Mouse (Mus musculus) forebrain, embryonic 16.5 days (tissue): Measurements from ENCODE around the gene Fgfr2. TPM values are rescaled to one million over a fixed set of nuclear protein-coding genes. Genes with fewer than 3 reads are reported as not detected.

Experiments used
- ATAC-seq: fragments of 200-750 bp; cut with Nextera tagmentation; 2 replicates; pipeline ENCODE4 v1.8.0; 2017; ENCODE audit warnings: mild to moderate bottlenecking, moderate library complexity
- H3K27ac ChIP-seq: fragments of 300-500 bp; sonication (generic); 2 replicates; pipeline ENCODE4 v1.5.1; 2014; ENCODE audit warnings: low read length, control low read depth
- H3K27me3 ChIP-seq: fragments of 300-500 bp; sonication (generic); replicated peaks from 2 replicates; pipeline ENCODE4 v1.6.1; 2014; ENCODE audit warnings: low read length; ENCODE audit not compliant: control insufficient read depth, insufficient read depth
- H3K36me3 ChIP-seq: fragments of 300-500 bp; sonication (generic); 2 replicates; pipeline ENCODE4 v1.6.1; 2014; ENCODE audit not compliant: control insufficient read depth, insufficient read depth
- H3K4me1 ChIP-seq: fragments of 300-500 bp; sonication (generic); replicated peaks from 2 replicates; pipeline ENCODE4 v1.6.1; 2014; ENCODE audit warnings: low read length; ENCODE audit not compliant: control insufficient read depth, insufficient read depth
- H3K4me2 ChIP-seq: fragments of 300-500 bp; sonication (generic); 2 replicates; pipeline ENCODE4 v1.6.1; 2014; ENCODE audit warnings: mild to moderate bottlenecking, low read length, control low read depth
- H3K4me3 ChIP-seq: fragments of 300-500 bp; sonication (generic); replicated peaks from 2 replicates; pipeline ENCODE4 v1.5.1; 2014; ENCODE audit warnings: mild to moderate bottlenecking, low read length, control low read depth
- H3K9ac ChIP-seq: fragments of 300-500 bp; sonication (generic); replicated peaks from 2 replicates; pipeline ENCODE4 v1.6.1; 2014; ENCODE audit warnings: low read depth, low read length, control low read depth
- H3K9me3 ChIP-seq: fragments of 300-500 bp; sonication (generic); 2 replicates; pipeline ENCODE4 v1.6.1; 2016; ENCODE audit warnings: low read length; ENCODE audit not compliant: control insufficient read depth
- WGBS: fragments of 180-500 bp; shearing (Covaris S2); extraction: QIAGEN DNeasy Blood & Tissue Kit; methylation state at CpG from one replicate; pipeline ENCODE4 v1.1.7; 2014; 5-methylcytosine and 5-hydroxymethylcytosine counted together
- polyA plus RNA-seq: library from polyadenylated mRNA; unstranded; fragments of >200 nt; fragmentation: Nextera tagmentation; extraction: Ambion mirVana; gene quantifications from 2 replicates; pipeline ENCODE4 v1.2.1, GENCODE M21; 2015

The Fgfr2 gene
- polyA plus RNA-seq, 1 experiment from 2014 or later, result 39.2 TPM

DNA sequence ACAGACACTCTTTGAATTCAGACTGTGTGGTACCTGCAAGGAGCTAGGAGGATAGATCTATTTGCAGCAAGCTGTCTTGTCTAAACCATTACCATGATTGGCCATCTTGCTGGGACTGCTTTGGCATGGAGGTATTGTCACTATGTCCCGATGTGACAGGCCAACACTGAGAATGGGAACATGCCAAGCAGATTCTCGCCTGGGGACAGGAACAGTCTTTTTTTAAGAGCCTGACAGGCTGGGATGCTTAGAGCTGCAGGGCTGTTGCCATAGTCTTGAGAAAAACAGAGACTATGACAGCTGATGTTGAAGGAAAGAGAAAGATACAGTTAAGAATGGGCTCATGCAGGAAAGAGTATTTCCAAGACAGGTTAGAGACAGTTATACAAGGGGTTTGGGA is 711.4 kb downstream of the Fgfr2 start:
- Histone ChIP-seq H3K4me2 (no peak overlapping the region), H3K36me3 (no peaks in the 10 kb centered on the region), H3K4me1 (peaks cover 3% of the 10 kb centered on the region; the same call in 1 of the 2 replicates), H3K27me3 (no peaks in the 10 kb centered on the region), H3K27ac (no peak overlapping the region), H3K4me3 (no peak overlapping the region), H3K9me3 (no peaks in the 10 kb centered on the region), H3K9ac (no peak overlapping the region)
- ATAC-seq, result no peak
- WGBS, result 70% methylated on average over 2 of the region's 2 CpGs

DNA sequence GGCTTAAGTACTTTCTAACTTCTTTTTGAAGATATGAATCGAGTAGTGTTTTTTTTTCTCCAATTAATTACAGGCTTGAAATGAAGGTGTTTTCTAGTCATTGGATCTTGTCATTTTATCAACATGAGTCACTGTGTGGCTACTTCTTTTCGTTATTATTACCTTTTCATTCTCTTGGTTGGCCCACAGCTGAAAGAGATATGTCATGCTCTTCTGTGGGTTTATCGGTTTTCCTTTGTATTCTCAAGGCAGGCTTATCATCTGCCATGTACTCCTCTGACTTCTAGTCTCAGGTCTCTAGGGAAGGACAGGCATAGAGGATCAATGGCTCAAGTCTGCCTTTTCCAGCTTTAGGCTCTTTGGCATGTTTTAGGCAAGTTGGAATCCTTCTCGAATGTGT is 712.2 kb downstream of the Fgfr2 start:
- H3K9me3 ChIP-seq, result no peaks in the 10 kb centered on the region
- 92% methylated on average over 4 of the region's 4 CpGs for WGBS
- H3K4me2 ChIP-seq, result no peak overlapping the region
- H3K4me3 ChIP-seq, result no peak overlapping the region
- no peaks in the 10 kb centered on the region for H3K27me3 ChIP-seq
- H3K4me1 ChIP-seq, result peaks cover 3% of the 10 kb centered on the region; the same call in 1 of the 2 replicates
- no peak for ATAC-seq
- H3K36me3 ChIP-seq, result no peaks in the 10 kb centered on the region
- no peak overlapping the region for H3K27ac ChIP-seq
- H3K9ac ChIP-seq, result no peak overlapping the region

DNA sequence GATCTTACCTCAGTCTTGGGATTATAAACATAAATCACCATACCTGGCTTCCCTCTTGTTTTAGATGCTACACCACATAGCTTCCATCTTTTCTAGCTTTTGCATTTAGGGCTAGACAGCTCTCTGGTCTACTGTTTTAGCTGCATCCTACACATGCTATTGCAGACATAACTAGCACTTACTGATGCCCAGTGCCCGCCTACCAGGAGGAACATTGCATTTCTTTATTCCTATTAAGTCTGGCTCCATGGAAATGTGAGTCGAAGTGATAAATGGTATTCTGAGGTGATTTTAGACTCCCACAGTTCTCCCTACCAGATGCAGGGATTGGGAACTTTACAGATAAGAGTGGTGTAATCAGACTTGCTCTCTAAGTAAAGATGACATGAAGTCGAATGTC is 713.3 kb downstream of the Fgfr2 start:
- no peaks in the 10 kb centered on the region for H3K9me3 ChIP-seq
- no peak overlapping the region for H3K4me2 ChIP-seq
- H3K36me3 ChIP-seq, result no peaks in the 10 kb centered on the region
- no peak overlapping the region for H3K27ac ChIP-seq
- H3K9ac ChIP-seq, result no peak overlapping the region
- ATAC-seq, result no peak
- no peaks in the 10 kb centered on the region for H3K27me3 ChIP-seq
- H3K4me1 ChIP-seq, result peaks cover 3% of the 10 kb centered on the region; the same call in 1 of the 2 replicates
- no peak overlapping the region for H3K4me3 ChIP-seq
- 87% methylated on average over 3 of the region's 3 CpGs for WGBS

DNA sequence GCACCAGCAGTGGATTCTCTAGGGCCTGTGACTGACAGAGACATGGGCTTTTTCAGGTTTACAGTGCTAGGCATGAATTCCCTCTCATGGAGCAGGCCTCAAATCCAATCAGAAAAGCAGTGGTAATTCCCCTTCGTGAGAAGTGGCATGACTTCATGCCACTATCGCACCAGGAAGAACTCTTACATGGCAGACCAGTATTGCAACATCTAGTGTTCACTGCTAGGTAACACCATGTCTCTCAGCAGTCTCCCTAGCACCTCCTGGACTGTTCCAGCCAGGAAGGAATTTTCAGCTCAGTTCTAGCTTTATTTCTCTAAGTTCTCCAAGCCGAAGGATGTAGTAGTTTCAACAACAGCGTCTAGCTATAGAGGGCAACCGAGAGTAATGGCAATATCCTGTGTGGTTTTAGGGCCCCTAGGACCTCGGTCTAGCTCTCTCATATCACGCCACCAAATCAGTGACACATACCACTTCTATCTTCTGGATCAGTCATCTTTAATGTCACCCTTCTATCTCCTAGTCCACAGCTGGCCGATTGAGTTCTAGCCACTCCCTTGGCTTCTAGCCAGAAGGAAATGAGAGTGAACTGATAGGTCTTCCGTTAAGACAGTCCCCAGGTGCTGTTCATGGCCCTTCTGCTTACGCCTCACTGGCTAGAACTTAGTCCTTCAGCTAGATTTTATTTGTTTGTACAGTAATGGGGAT is 720.6 kb downstream of the Fgfr2 start:
- H3K36me3 ChIP-seq, result no peaks in the 10 kb centered on the region
- WGBS, result 90% methylated on average over 10 of the region's 10 CpGs
- no peak overlapping the region for H3K4me3 ChIP-seq
- ATAC-seq, result no peak
- no peaks in the 10 kb centered on the region for H3K27me3 ChIP-seq
- H3K4me2 ChIP-seq, result no peak overlapping the region
- peaks cover 4% of the 10 kb centered on the region for H3K4me1 ChIP-seq
- no peak overlapping the region for H3K9ac ChIP-seq
- no peak overlapping the region for H3K27ac ChIP-seq
- H3K9me3 ChIP-seq, result no peaks in the 10 kb centered on the region

DNA sequence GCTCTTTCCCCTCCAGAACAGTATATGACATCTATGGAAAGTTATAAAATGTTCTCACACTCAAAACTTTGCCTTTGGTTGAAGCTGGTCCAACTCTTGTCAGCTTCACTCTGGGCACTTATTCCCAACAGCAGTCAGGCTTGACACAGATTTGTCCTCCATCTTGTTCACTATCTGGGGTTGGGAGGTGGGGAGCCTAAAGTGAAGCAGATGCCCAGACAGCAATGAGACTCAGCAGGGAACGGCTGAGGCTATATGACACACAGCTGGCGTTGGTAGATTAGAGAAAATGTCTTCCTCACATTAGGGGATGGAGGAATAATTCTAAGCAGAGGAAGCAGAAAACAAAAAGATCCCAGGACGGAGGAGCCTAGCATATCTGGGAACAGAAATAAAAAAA is 724.7 kb downstream of the Fgfr2 start:
- H3K4me1 ChIP-seq, result no peaks in the 10 kb centered on the region
- no peaks in the 10 kb centered on the region for H3K27me3 ChIP-seq
- no peak overlapping the region for H3K4me2 ChIP-seq
- no peak overlapping the region for H3K27ac ChIP-seq
- no peaks in the 10 kb centered on the region for H3K9me3 ChIP-seq
- no peak overlapping the region for H3K9ac ChIP-seq
- H3K4me3 ChIP-seq, result no peak overlapping the region
- H3K36me3 ChIP-seq, result no peaks in the 10 kb centered on the region
- WGBS, result 89% methylated on average over 3 of the region's 3 CpGs
- ATAC-seq, result no peak

DNA sequence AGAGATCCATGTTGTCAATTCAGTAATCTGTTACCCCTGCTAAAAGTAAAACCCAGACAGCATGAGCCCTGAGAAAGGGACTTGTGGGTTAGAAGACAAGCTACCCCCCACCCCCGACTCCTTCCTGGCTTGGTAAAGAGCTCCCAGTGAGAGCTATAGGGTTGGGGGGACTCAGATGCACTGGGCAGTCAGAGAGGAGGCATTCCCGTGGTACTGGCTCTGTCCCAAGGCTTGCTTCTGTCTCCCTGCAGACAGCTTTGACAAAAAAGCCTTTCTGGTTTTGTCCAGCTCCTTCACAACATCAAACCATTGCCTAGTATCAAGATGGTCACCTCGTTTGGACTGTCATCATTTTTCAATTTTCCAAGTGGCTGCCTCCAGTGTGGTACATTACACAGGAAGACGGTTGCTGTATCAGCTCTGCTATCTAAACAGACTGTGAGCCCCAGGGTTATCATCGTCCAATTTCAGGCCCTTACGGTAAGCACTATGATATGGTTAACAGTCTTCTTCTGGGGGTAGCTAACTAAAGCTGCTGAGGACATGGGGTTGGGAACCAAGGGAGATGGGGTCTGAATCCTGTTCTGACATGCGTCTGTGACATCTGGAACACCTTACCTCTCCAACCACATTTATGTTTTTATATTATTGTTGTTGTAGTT is 726.4 kb downstream of the Fgfr2 start:
- ATAC-seq, result no peak
- Histone ChIP-seq H3K4me1 (no peaks in the 10 kb centered on the region), H3K4me3 (no peak overlapping the region), H3K27me3 (no peaks in the 10 kb centered on the region), H3K27ac (no peak overlapping the region), H3K9ac (no peak overlapping the region), H3K9me3 (no peaks in the 10 kb centered on the region), H3K36me3 (no peaks in the 10 kb centered on the region), H3K4me2 (no peak overlapping the region)
- 67% methylated on average over 7 of the region's 7 CpGs for WGBS

DNA sequence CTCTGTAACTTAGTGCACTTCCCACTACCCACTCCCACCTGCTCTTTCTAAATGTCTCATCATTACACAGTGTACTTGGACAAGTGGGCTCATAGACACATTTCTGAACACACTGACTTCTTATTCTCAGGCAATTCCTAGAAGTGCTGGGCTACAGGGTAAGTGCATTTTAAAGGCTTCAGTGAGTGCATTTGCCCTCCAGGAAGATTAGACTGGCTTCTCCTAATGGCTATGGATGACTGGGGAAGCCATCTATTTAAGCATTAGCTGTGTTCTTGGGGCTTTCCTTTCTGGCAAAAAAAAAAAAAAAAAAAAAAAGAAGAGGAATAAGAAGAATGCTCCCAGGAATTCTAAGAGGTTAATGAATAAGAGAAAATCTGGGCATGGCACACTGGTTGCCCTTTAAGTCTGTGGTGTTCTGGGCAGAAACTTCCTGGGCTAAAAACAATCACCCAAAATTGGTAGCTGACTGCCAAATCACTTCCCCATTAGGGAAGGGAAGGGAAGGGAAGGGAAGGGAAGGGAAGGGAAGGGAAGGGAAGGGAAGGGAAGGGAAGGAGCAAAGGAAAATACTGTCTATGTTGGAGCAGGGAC is 729.5 kb downstream of the Fgfr2 start:
- ATAC-seq, result no peak
- H3K36me3 ChIP-seq, result no peaks in the 10 kb centered on the region
- no peak overlapping the region for H3K4me2 ChIP-seq
- no peaks in the 10 kb centered on the region for H3K4me1 ChIP-seq
- no peak overlapping the region for H3K27ac ChIP-seq
- H3K27me3 ChIP-seq, result no peaks in the 10 kb centered on the region
- H3K9me3 ChIP-seq, result no peaks in the 10 kb centered on the region
- H3K4me3 ChIP-seq, result no peak overlapping the region
- H3K9ac ChIP-seq, result no peak overlapping the region

DNA sequence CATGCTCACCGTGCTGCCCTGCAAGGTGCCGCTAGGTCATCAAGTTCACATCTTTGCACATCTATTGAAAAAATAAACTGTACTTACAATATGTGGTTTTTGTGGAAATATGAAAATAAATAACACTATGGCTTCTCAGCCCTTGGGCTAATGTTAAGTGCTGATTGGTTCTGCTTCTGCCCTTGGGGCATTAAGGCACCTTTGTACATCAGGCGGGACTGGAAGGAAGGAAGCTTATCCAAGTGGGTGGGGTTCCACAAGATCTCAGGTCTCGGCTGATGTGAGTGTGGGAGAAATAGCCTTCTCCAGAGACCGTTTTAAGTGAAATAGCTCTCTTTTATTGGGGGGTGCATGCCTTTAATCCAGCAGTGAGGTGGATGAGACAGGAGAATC is 730.1 kb downstream of the Fgfr2 start:
- Histone ChIP-seq H3K9me3 (no peaks in the 10 kb centered on the region), H3K27me3 (no peaks in the 10 kb centered on the region), H3K27ac (no peak overlapping the region), H3K4me2 (no peak overlapping the region), H3K4me3 (no peak overlapping the region), H3K9ac (no peak overlapping the region), H3K4me1 (no peaks in the 10 kb centered on the region), H3K36me3 (no peaks in the 10 kb centered on the region)
- no peak for ATAC-seq
- 89% methylated on average over 5 of the region's 5 CpGs for WGBS

DNA sequence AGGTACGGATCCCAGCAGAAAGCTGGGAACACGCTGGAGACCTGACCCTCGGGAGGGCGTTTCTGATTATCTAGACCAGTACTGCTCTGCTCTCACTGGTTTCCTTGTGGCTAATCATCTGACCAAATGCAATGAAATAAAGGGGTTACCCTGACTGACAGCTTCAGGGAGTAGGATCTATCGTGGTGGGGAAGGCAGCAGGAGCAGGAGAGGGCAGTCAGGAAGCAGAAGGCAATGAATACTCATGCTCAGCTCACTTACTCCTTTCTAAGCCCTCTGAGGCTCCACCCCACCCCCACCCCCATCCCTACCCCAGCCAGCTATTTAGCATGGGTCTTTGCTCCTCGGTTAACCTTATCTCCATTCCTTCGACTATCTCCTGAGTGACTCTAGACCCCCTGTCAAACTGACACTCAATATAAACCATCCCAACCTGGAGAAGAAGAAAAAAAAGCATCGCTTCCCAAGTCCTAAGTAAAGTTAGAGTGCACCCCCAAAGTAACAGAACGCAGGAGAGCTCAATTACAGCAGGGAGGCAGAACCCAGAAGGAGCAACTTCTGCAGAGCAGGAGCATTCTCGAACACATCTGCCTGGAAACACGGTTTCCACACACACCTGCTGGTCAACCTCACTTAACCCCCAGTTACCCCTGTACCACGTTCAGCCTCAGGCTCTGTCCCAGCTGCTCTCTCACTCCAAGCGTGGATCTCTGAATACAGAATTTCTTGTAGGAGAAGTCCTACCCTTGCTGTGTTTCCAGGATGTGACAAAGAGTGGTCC is 730.7 kb downstream of the Fgfr2 start:
- H3K9ac ChIP-seq, result no peak overlapping the region
- H3K27ac ChIP-seq, result no peak overlapping the region
- no peaks in the 10 kb centered on the region for H3K36me3 ChIP-seq

More for the DNA sequence above, 730.7 kb downstream of the Fgfr2 start:
- Histone ChIP-seq H3K4me3 (no peak overlapping the region), H3K4me2 (no peak overlapping the region), H3K27me3 (no peaks in the 10 kb centered on the region), H3K4me1 (no peaks in the 10 kb centered on the region), H3K9me3 (no peaks in the 10 kb centered on the region)
- ATAC-seq, result no peak
- 79% methylated on average over 13 of the region's 13 CpGs for WGBS
